Mouse (Mus musculus) midbrain, embryonic 14.5 days (tissue): ENCODE results near the gene Eif4e2. TPM values are rescaled to one million over a fixed set of nuclear protein-coding genes. Genes with fewer than 3 reads are reported as not detected.

ENCODE experiments used
- ATAC-seq: fragments of 200-750 bp; cut with Nextera tagmentation; 2 replicates; pipeline ENCODE4 v1.8.0; 2017; ENCODE audit warnings: moderate number of reproducible peaks, moderate library complexity; ENCODE audit not compliant: low FRiP score, low TSS enrichment
- DNase-seq: peaks from one replicate; pipeline ENCODE4 v3.0.0-alpha.2; 2015
- H3K27ac ChIP-seq: fragments of 300-500 bp; sonication (generic); replicated peaks from 2 replicates; pipeline ENCODE4 v1.5.1; 2014; ENCODE audit warnings: mild to moderate bottlenecking, low read depth, low read length, moderate library complexity
- H3K27me3 ChIP-seq: fragments of 300-500 bp; sonication (generic); 2 replicates; pipeline ENCODE4 v1.6.1; 2014; ENCODE audit warnings: low read length, control low read depth, mixed read lengths; ENCODE audit not compliant: control insufficient read depth, insufficient read depth
- H3K36me3 ChIP-seq: fragments of 300-500 bp; sonication (generic); 2 replicates; pipeline ENCODE4 v1.6.1; 2014; ENCODE audit warnings: low read length, control low read depth; ENCODE audit not compliant: control insufficient read depth, insufficient read depth
- H3K4me1 ChIP-seq: fragments of 300-500 bp; sonication (generic); 2 replicates; pipeline ENCODE4 v1.6.1; 2014; ENCODE audit warnings: mild to moderate bottlenecking, antibody characterized with exemption, low read length, control low read depth; ENCODE audit not compliant: control insufficient read depth, insufficient read depth
- H3K4me2 ChIP-seq: fragments of 300-500 bp; sonication (generic); 2 replicates; pipeline ENCODE4 v1.6.1; 2014; ENCODE audit warnings: mild to moderate bottlenecking, low read length, moderate library complexity
- H3K4me3 ChIP-seq: fragments of 300-500 bp; sonication (generic); replicated peaks from 2 replicates; pipeline ENCODE4 v1.5.1; 2014; ENCODE audit warnings: low read depth, low read length
- H3K9ac ChIP-seq: fragments of 300-500 bp; sonication (generic); replicated peaks from 2 replicates; pipeline ENCODE4 v1.6.1; 2014; ENCODE audit warnings: mild to moderate bottlenecking, low read length, moderate library complexity
- H3K9me3 ChIP-seq: fragments of 300-500 bp; sonication (generic); 2 replicates; pipeline ENCODE4 v1.6.1; 2016; ENCODE audit warnings: low read length, control low read depth, mixed read lengths; ENCODE audit not compliant: control insufficient read depth
- WGBS: fragments of 180-500 bp; shearing (Covaris S2); extraction: QIAGEN DNeasy Blood & Tissue Kit; methylation state at CpG from one replicate; pipeline ENCODE4 v1.1.7; 2014; 5-methylcytosine and 5-hydroxymethylcytosine counted together
- polyA plus RNA-seq: library from polyadenylated mRNA; unstranded; fragments of >200 nt; fragmentation: Nextera tagmentation; extraction: Ambion mirVana; gene quantifications from 2 replicates; pipeline ENCODE4 v1.2.1, GENCODE M21; 2014

The Eif4e2 gene
- polyA plus RNA-seq, 1 experiment from 2014 or later = 75.5 TPM

- Histone ChIP-seq H3K27me3 (peaks cover 50% of the 10 kb centered on the region), H3K4me1 (peaks cover 15% of the 10 kb centered on the region), H3K9ac (no peak overlapping the region), H3K9me3 (0 out of 2 replicates have a peak, but pooled peaks cover 3% of the 10 kb centered on the region), H3K4me2 (no peak overlapping the region), H3K27ac (no peak overlapping the region), H3K36me3 (no peaks in the 10 kb centered on the region), H3K4me3 (no peak overlapping the region)
- no peak for DNase-seq
- 2% methylated on average over 9 of the region's 9 CpGs for WGBS
- ATAC-seq = no peak
These were observed 49.5 kb downstream of the Eif4e2 start for GRCm38 (mm10) chr1:87263257-87263656.

DNA sequence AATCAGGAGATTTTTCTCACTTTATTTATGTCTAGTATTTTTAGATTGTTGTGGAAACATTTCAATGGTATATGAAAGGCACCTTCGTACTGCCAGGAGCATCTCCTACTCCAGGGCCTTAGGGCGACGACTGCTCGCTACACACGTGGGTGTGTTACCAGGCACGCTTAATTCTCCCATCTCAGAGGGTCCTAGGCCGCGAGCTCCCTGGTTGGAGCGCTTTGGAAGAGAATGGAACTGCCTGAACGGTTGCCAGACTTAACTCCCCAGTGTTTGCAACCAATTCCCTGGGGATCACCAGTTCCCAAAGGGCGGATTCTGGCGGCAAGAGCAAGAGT, 50.1 kb downstream of the Eif4e2 start:
- peak overlapping the region; percentile 89 for H3K4me2 ChIP-seq
- no peak overlapping the region for H3K9ac ChIP-seq
- WGBS = 1% methylated on average over 12 of the region's 12 CpGs
- H3K27me3 ChIP-seq = peaks cover 47% of the 10 kb centered on the region
- H3K36me3 ChIP-seq = no peaks in the 10 kb centered on the region
- DNase-seq = peak; percentile 51
- 0 out of 2 replicates have a peak, but pooled peaks cover 3% of the 10 kb centered on the region for H3K9me3 ChIP-seq
- no peak for ATAC-seq
- no peak overlapping the region for H3K27ac ChIP-seq
- peaks cover 15% of the 10 kb centered on the region for H3K4me1 ChIP-seq
- H3K4me3 ChIP-seq = peak overlapping the region; percentile 42

GRCm38 (mm10) chr1:87264134-87265006, 50.7 kb downstream of the Eif4e2 start, which contains the start of gene Efhd1:
TSS of gene Efhd1 (plus strand) at chr1:87264363.
- WGBS = under 1% methylated on average over 70 of the region's 70 CpGs
- peaks cover 15% of the 10 kb centered on the region for H3K4me1 ChIP-seq

GRCm38 (mm10) chr1:87265200-87265599, 51.5 kb downstream of the Eif4e2 start:
- no peak overlapping the region for H3K27ac ChIP-seq
- 0 out of 2 replicates have a peak, but pooled peaks cover 3% of the 10 kb centered on the region for H3K9me3 ChIP-seq
- ATAC-seq (no peak; the same call in 1 of the 2 replicates), DNase-seq (peak; percentile 35)
- peak overlapping the region; percentile 89 for H3K4me2 ChIP-seq
- no peak overlapping the region for H3K9ac ChIP-seq
- H3K27me3 ChIP-seq = peaks cover 47% of the 10 kb centered on the region
- peak overlapping the region; percentile 42 for H3K4me3 ChIP-seq
- H3K4me1 ChIP-seq = peaks cover 15% of the 10 kb centered on the region
- WGBS = under 1% methylated on average over 13 of the region's 13 CpGs
- no peaks in the 10 kb centered on the region for H3K36me3 ChIP-seq

More at GRCm38 (mm10) chr1:87264134-87265006, 50.7 kb downstream of the Eif4e2 start, which contains the start of gene Efhd1:
- peak; percentile 55; the same call in 1 of the 2 replicates for ATAC-seq
- peak; percentile 64 for DNase-seq
- peaks cover 47% of the 10 kb centered on the region for H3K27me3 ChIP-seq
- H3K36me3 ChIP-seq = no peaks in the 10 kb centered on the region
- H3K4me3 ChIP-seq = peak within 1 kb of the TSS; percentile 42
- H3K4me2 ChIP-seq = peak within 1 kb of the TSS; percentile 89
- no peak within 1 kb of the TSS for H3K27ac ChIP-seq
- H3K9ac ChIP-seq = peak within 1 kb of the TSS; percentile 42; the same call in 1 of the 2 replicates
- H3K9me3 ChIP-seq = 0 out of 2 replicates have a peak, but pooled peaks cover 3% of the 10 kb centered on the region

- H3K9ac ChIP-seq = no peak overlapping the region
- peaks cover 47% of the 10 kb centered on the region for H3K27me3 ChIP-seq
- 29% methylated on average over 8 of the region's 8 CpGs for WGBS
These were observed 52.8 kb downstream of the Eif4e2 start for GRCm38 (mm10) chr1:87266296-87267090.

DNA sequence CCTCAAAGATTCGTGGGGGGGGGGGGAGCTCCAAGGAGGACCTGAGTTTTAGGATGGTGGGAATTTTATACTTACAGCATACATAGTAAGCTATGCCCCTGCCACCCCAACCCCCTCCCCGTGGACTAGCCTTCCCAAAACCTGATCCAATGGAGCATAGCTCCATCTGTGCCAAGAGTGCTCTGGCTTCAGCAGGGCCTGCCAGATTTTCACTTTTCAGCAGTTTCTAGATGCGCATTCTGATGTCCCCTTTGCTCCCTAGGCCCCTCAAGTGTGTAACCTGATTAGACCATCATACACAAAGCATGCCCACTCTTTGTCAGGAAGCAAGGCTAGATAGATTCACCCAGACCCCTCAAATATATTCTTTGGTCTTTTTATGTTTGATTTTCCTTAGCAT, 56.5 kb downstream of the Eif4e2 start:
- Histone ChIP-seq H3K9me3 (0 out of 2 replicates have a peak, but pooled peaks cover 3% of the 10 kb centered on the region), H3K27ac (no peak overlapping the region), H3K4me2 (no peak overlapping the region), H3K4me1 (peaks cover 10% of the 10 kb centered on the region; the same call in 1 of the 2 replicates), H3K27me3 (peaks cover 16% of the 10 kb centered on the region), H3K9ac (no peak overlapping the region), H3K36me3 (no peaks in the 10 kb centered on the region), H3K4me3 (no peak overlapping the region)
- whole genome bisulfite sequencing = 19% methylated on average over 3 of the region's 3 CpGs
- ATAC-seq (no peak), DNase-seq (no peak)

More at GRCm38 (mm10) chr1:87266296-87267090, 52.8 kb downstream of the Eif4e2 start:
- Histone ChIP-seq H3K4me2 (no peak overlapping the region), H3K4me3 (no peak overlapping the region), H3K36me3 (no peaks in the 10 kb centered on the region), H3K9me3 (0 out of 2 replicates have a peak, but pooled peaks cover 3% of the 10 kb centered on the region), H3K27ac (no peak overlapping the region), H3K4me1 (peaks cover 19% of the 10 kb centered on the region)
- DNase-seq = no peak
- no peak for ATAC-seq

GRCm38 (mm10) chr1:87270641-87271467, 57.1 kb downstream of the Eif4e2 start:
- 7% methylated on average over 19 of the region's 20 CpGs for WGBS
- H3K4me2 ChIP-seq = no peak overlapping the region; the same call in 1 of the 2 replicates
- 0 out of 2 replicates have a peak, but pooled peaks cover 3% of the 10 kb centered on the region for H3K9me3 ChIP-seq
- no peak overlapping the region for H3K9ac ChIP-seq
- DNase-seq (peak; percentile 35), ATAC-seq (peak; percentile 24; the same call in 1 of the 2 replicates)
- no peaks in the 10 kb centered on the region for H3K36me3 ChIP-seq
- no peak overlapping the region for H3K4me3 ChIP-seq
- peaks cover 5% of the 10 kb centered on the region; the same call in 1 of the 2 replicates for H3K4me1 ChIP-seq
- peaks cover 9% of the 10 kb centered on the region for H3K27me3 ChIP-seq
- H3K27ac ChIP-seq = no peak overlapping the region
